Mouse (Mus musculus) erythroblast, embryonic 14.5 days (primary cell): ENCODE measurements around the gene Rad51b.

Experiments
- GATA1 ChIP-seq: IDR thresholded peaks from 2 replicates; pipeline ENCODE4 v1.6.1; 2012; ENCODE audit warnings: low read length, inconsistent platforms, mixed read lengths
- TAL1 ChIP-seq: IDR thresholded peaks from 3 replicates; pipeline ENCODE4 v1.6.1; 2012; ENCODE audit warnings: low read length, inconsistent platforms, mixed read lengths

- no peak for TF ChIP-seq TAL1
- no peak for TF ChIP-seq GATA1
These were observed 123.5 kb downstream of the Rad51b start for GRCm38 (mm10) chr12:79420605-79421004.
